Mouse (Mus musculus) heart, embryonic 12.5 days (tissue): ENCODE results near the gene C4bp. TPM values are rescaled to one million over a fixed set of nuclear protein-coding genes. Genes with fewer than 3 reads are reported as not detected.
"Not testable (repeated sequence)": the region's sequence is repeated elsewhere in the genome, so short reads cannot be mapped to it uniquely, and the experiment has no call there.

Experiments used
- ATAC-seq: fragments of 200-750 bp; cut with Nextera tagmentation; 2 replicates; pipeline ENCODE4 v1.8.0; 2017; ENCODE audit warnings: moderate TSS enrichment, moderate library complexity; ENCODE audit not compliant: insufficient number of reproducible peaks, low FRiP score
- H3K27ac ChIP-seq: fragments of 300-500 bp; sonication (generic); 2 replicates; pipeline ENCODE4 v1.5.1; 2016; ENCODE audit warnings: mild to moderate bottlenecking, moderate library complexity; ENCODE audit not compliant: poor library complexity, severe bottlenecking
- H3K27me3 ChIP-seq: fragments of 300-500 bp; sonication (generic); replicated peaks from 2 replicates; pipeline ENCODE4 v1.6.1; 2016; ENCODE audit warnings: mild to moderate bottlenecking, moderate library complexity
- H3K36me3 ChIP-seq: fragments of 300-500 bp; sonication (generic); 2 replicates; pipeline ENCODE4 v1.6.1; 2016; ENCODE audit warnings: mild to moderate bottlenecking, moderate library complexity
- H3K4me1 ChIP-seq: fragments of 300-500 bp; sonication (generic); replicated peaks from 2 replicates; pipeline ENCODE4 v1.6.1; 2016; ENCODE audit warnings: mild to moderate bottlenecking
- H3K4me2 ChIP-seq: fragments of 300-500 bp; sonication (generic); 2 replicates; pipeline ENCODE4 v1.6.1; 2016; ENCODE audit warnings: mild to moderate bottlenecking, moderate library complexity
- H3K4me3 ChIP-seq: fragments of 300-500 bp; sonication (generic); 2 replicates; pipeline ENCODE4 v1.5.1; 2016; ENCODE audit warnings: mild to moderate bottlenecking
- H3K9ac ChIP-seq: fragments of 300-500 bp; sonication (generic); 2 replicates; pipeline ENCODE4 v1.6.1; 2016; ENCODE audit warnings: mild to moderate bottlenecking, moderate library complexity
- H3K9me3 ChIP-seq: fragments of 300-500 bp; sonication (generic); replicated peaks from 2 replicates; pipeline ENCODE4 v1.6.1; 2016; ENCODE audit warnings: mild to moderate bottlenecking, moderate library complexity
- WGBS: fragments of 180-500 bp; shearing (Covaris S2); methylation state at CpG from one replicate; pipeline ENCODE4 v1.1.7; 2016; 5-methylcytosine and 5-hydroxymethylcytosine counted together
- polyA plus RNA-seq: library from polyadenylated mRNA; unstranded; fragments of >200 nt; fragmentation: Nextera tagmentation; extraction: Ambion mirVana; gene quantifications from 2 replicates; pipeline ENCODE4 v1.2.1, GENCODE M21; 2016

The C4bp gene
- not detected in 2 replicates for polyA plus RNA-seq

GRCm38 (mm10) chr1:130661454-130661853, at the start of gene C4bp:
C4bp (minus strand) TSS chr1:130661632.
- ATAC-seq = no peak
- Histone ChIP-seq H3K4me2 (no peak within 1 kb of the TSS), H3K4me3 (no peak within 1 kb of the TSS), H3K9ac (no peak within 1 kb of the TSS), H3K27ac (no peak within 1 kb of the TSS), H3K9me3 (no peaks in the 10 kb centered on the region), H3K4me1 (no peaks in the 10 kb centered on the region), H3K27me3 (no peaks in the 10 kb centered on the region), H3K36me3 (no peaks in the 10 kb centered on the region)
- 70% methylated on average over 3 of the region's 3 CpGs for WGBS

GRCm38 (mm10) chr1:130710283-130711080, 49.0 kb upstream of the C4bp start:
- ATAC-seq = no peak
- peaks cover 11% of the 10 kb centered on the region for H3K4me1 ChIP-seq
- H3K27ac ChIP-seq = no peak overlapping the region
- H3K9ac ChIP-seq = no peak overlapping the region
- WGBS = 79% methylated on average over 22 of the region's 22 CpGs
- H3K27me3 ChIP-seq = 0 out of 2 replicates have a peak, but pooled peaks cover 5% of the 10 kb centered on the region
- H3K4me2 ChIP-seq = no peak overlapping the region
- peaks cover 26% of the 10 kb centered on the region for H3K36me3 ChIP-seq
- no peak overlapping the region for H3K4me3 ChIP-seq
- H3K9me3 ChIP-seq = no peaks in the 10 kb centered on the region

GRCm38 (mm10) chr1:130703613-130704012, 42.2 kb upstream of the C4bp start:
- Histone ChIP-seq H3K4me2 (no peak overlapping the region), H3K36me3 (peaks cover 67% of the 10 kb centered on the region), H3K27ac (no peak overlapping the region), H3K4me3 (no peak overlapping the region), H3K9ac (no peak overlapping the region), H3K9me3 (no peaks in the 10 kb centered on the region), H3K27me3 (no peaks in the 10 kb centered on the region), H3K4me1 (no peaks in the 10 kb centered on the region)
- WGBS = 72% methylated on average over 2 of the region's 2 CpGs
- no peak for ATAC-seq

GRCm38 (mm10) chr1:130701976-130702375, 40.5 kb upstream of the C4bp start:
- Histone ChIP-seq H3K27me3 (no peaks in the 10 kb centered on the region), H3K4me2 (no peak overlapping the region), H3K9ac (no peak overlapping the region), H3K36me3 (peaks cover 72% of the 10 kb centered on the region), H3K9me3 (no peaks in the 10 kb centered on the region), H3K4me1 (no peaks in the 10 kb centered on the region), H3K4me3 (no peak overlapping the region), H3K27ac (no peak overlapping the region)
- WGBS = 88% methylated on average over 11 of the region's 11 CpGs
- ATAC-seq = no peak

- ATAC-seq = no peak
- H3K9ac ChIP-seq = no peak overlapping the region
- no peaks in the 10 kb centered on the region for H3K9me3 ChIP-seq
- H3K27ac ChIP-seq = no peak overlapping the region
- 85% methylated on average over 10 of the region's 10 CpGs for WGBS
- no peak overlapping the region for H3K4me2 ChIP-seq
- H3K4me1 ChIP-seq = no peaks in the 10 kb centered on the region
- peaks cover 58% of the 10 kb centered on the region for H3K36me3 ChIP-seq
- no peak overlapping the region for H3K4me3 ChIP-seq
- H3K27me3 ChIP-seq = no peaks in the 10 kb centered on the region
Measured at GRCm38 (mm10) chr1:130699937-130700633, 38.7 kb upstream of the C4bp start.

GRCm38 (mm10) chr1:130698601-130699000, 37.2 kb upstream of the C4bp start:
- no peak overlapping the region for H3K4me2 ChIP-seq
- no peaks in the 10 kb centered on the region for H3K27me3 ChIP-seq
- WGBS = 88% methylated on average over 5 of the region's 5 CpGs
- H3K9ac ChIP-seq = no peak overlapping the region
- H3K36me3 ChIP-seq = peaks cover 58% of the 10 kb centered on the region
- H3K4me1 ChIP-seq = no peaks in the 10 kb centered on the region
- H3K4me3 ChIP-seq = no peak overlapping the region
- no peak for ATAC-seq
- H3K9me3 ChIP-seq = no peaks in the 10 kb centered on the region
- H3K27ac ChIP-seq = no peak overlapping the region

GRCm38 (mm10) chr1:130683905-130684304, 22.5 kb upstream of the C4bp start:
- Histone ChIP-seq H3K27ac (no peak overlapping the region), H3K27me3 (no peaks in the 10 kb centered on the region), H3K4me2 (no peak overlapping the region), H3K4me1 (no peaks in the 10 kb centered on the region), H3K4me3 (no peak overlapping the region), H3K9me3 (peaks cover 6% of the 10 kb centered on the region), H3K9ac (no peak overlapping the region), H3K36me3 (peaks cover 14% of the 10 kb centered on the region; the same call in 1 of the 2 replicates)
- no peak for ATAC-seq
- WGBS = 23% methylated on average over 1 of the region's 1 CpGs

- Histone ChIP-seq H3K9me3 (no peaks in the 10 kb centered on the region), H3K4me2 (no peak overlapping the region), H3K27ac (no peak overlapping the region), H3K4me3 (no peak overlapping the region), H3K27me3 (no peaks in the 10 kb centered on the region), H3K36me3 (no peaks in the 10 kb centered on the region), H3K9ac (no peak overlapping the region), H3K4me1 (no peaks in the 10 kb centered on the region)
- WGBS = 74% methylated on average over 6 of the region's 6 CpGs
- ATAC-seq = no peak
Measured at GRCm38 (mm10) chr1:130681656-130682413, 20.4 kb upstream of the C4bp start.

- no peaks in the 10 kb centered on the region for H3K27me3 ChIP-seq
- H3K4me2 ChIP-seq = no peak overlapping the region
- no peak overlapping the region for H3K4me3 ChIP-seq
- H3K9ac ChIP-seq = no peak overlapping the region
- no peaks in the 10 kb centered on the region for H3K9me3 ChIP-seq
- 71% methylated on average over 2 of the region's 2 CpGs for WGBS
- H3K36me3 ChIP-seq = no peaks in the 10 kb centered on the region
- ATAC-seq = no peak
- no peak overlapping the region for H3K27ac ChIP-seq
- no peaks in the 10 kb centered on the region for H3K4me1 ChIP-seq
Measured at GRCm38 (mm10) chr1:130681075-130681474, 19.6 kb upstream of the C4bp start.

- Histone ChIP-seq H3K4me1 (no peaks in the 10 kb centered on the region), H3K36me3 (no peaks in the 10 kb centered on the region), H3K27me3 (no peaks in the 10 kb centered on the region), H3K4me2 (no peak overlapping the region), H3K9me3 (no peaks in the 10 kb centered on the region), H3K27ac (no peak overlapping the region), H3K4me3 (no peak overlapping the region), H3K9ac (no peak overlapping the region)
- no peak for ATAC-seq
- 76% methylated on average over 2 of the region's 2 CpGs for WGBS
Measured at GRCm38 (mm10) chr1:130678551-130678950, 17.1 kb upstream of the C4bp start.

GRCm38 (mm10) chr1:130663576-130663975, 2.1 kb upstream of the C4bp start:
- not testable (repeated sequence) for H3K4me2 ChIP-seq, H3K36me3 ChIP-seq, H3K27ac ChIP-seq, H3K4me3 ChIP-seq, H3K4me1 ChIP-seq, ATAC-seq, H3K9me3 ChIP-seq, H3K27me3 ChIP-seq, H3K9ac ChIP-seq
- 77% methylated on average over 5 of the region's 5 CpGs for WGBS
